Mouse (Mus musculus) hindbrain, embryonic 14.5 days (tissue): ENCODE results near the gene Paqr3. TPM values are rescaled to one million over a fixed set of nuclear protein-coding genes. Genes with fewer than 3 reads are reported as not detected.

Experiments
- ATAC-seq: fragments of 200-750 bp; cut with Nextera tagmentation; 2 replicates; pipeline ENCODE4 v1.8.0; 2017; ENCODE audit warnings: moderate number of reproducible peaks, mild to moderate bottlenecking, moderate TSS enrichment, moderate library complexity; ENCODE audit not compliant: low FRiP score
- DNase-seq: peaks from one replicate; pipeline ENCODE4 v3.0.0-alpha.2; 2015; ENCODE audit warnings: low spot score
- H3K27ac ChIP-seq: fragments of 300-500 bp; sonication (generic); 2 replicates; pipeline ENCODE4 v1.5.1; 2014; ENCODE audit warnings: mild to moderate bottlenecking, moderate library complexity
- H3K27me3 ChIP-seq: fragments of 300-500 bp; sonication (generic); 2 replicates; pipeline ENCODE4 v1.6.1; 2014; ENCODE audit warnings: mild to moderate bottlenecking, low read length, mixed read lengths; ENCODE audit not compliant: control insufficient read depth, insufficient read depth
- H3K36me3 ChIP-seq: fragments of 300-500 bp; sonication (generic); replicated peaks from 2 replicates; pipeline ENCODE4 v1.6.1; 2014; ENCODE audit not compliant: control insufficient read depth, insufficient read depth
- H3K4me1 ChIP-seq: fragments of 300-500 bp; sonication (generic); replicated peaks from 2 replicates; pipeline ENCODE4 v1.6.1; 2014; ENCODE audit warnings: antibody characterized with exemption, low read length, mixed read lengths; ENCODE audit not compliant: control insufficient read depth, insufficient read depth
- H3K4me2 ChIP-seq: fragments of 300-500 bp; sonication (generic); replicated peaks from 2 replicates; pipeline ENCODE4 v1.6.1; 2014; ENCODE audit warnings: mild to moderate bottlenecking, moderate library complexity
- H3K4me3 ChIP-seq: fragments of 300-500 bp; sonication (generic); replicated peaks from 2 replicates; pipeline ENCODE4 v1.5.1; 2014; ENCODE audit warnings: mild to moderate bottlenecking, low read length
- H3K9ac ChIP-seq: fragments of 300-500 bp; sonication (generic); 2 replicates; pipeline ENCODE4 v1.6.1; 2014
- H3K9me3 ChIP-seq: fragments of 300-500 bp; sonication (generic); 2 replicates; pipeline ENCODE4 v1.6.1; 2016; ENCODE audit warnings: low read length; ENCODE audit not compliant: control insufficient read depth
- WGBS: fragments of 180-500 bp; shearing (Covaris S2); extraction: QIAGEN DNeasy Blood & Tissue Kit; methylation state at CpG from one replicate; pipeline ENCODE4 v1.1.7; 2014; 5-methylcytosine and 5-hydroxymethylcytosine counted together
- polyA plus RNA-seq: library from polyadenylated mRNA; unstranded; fragments of >200 nt; fragmentation: Nextera tagmentation; extraction: Ambion mirVana; gene quantifications from 2 replicates; pipeline ENCODE4 v1.2.1, GENCODE M21; 2014

The Paqr3 gene
- polyA plus RNA-seq, 1 experiment from 2014 or later: 22.7 TPM

GRCm38 (mm10) chr5:97088231-97088630, 23.2 kb downstream of the Paqr3 start:
- Histone ChIP-seq H3K4me2 (no peak overlapping the region), H3K4me1 (no peaks in the 10 kb centered on the region), H3K4me3 (no peak overlapping the region), H3K9me3 (no peaks in the 10 kb centered on the region), H3K9ac (no peak overlapping the region), H3K27me3 (no peaks in the 10 kb centered on the region), H3K36me3 (peaks cover 48% of the 10 kb centered on the region), H3K27ac (no peak overlapping the region)
- 88% methylated on average over 6 of the region's 6 CpGs for WGBS
- ATAC-seq (no peak), DNase-seq (no peak)

GRCm38 (mm10) chr5:97087746-97088145, 23.6 kb downstream of the Paqr3 start:
- Histone ChIP-seq H3K27ac (no peak overlapping the region), H3K36me3 (peaks cover 48% of the 10 kb centered on the region), H3K9ac (no peak overlapping the region), H3K4me2 (no peak overlapping the region), H3K27me3 (no peaks in the 10 kb centered on the region), H3K9me3 (no peaks in the 10 kb centered on the region), H3K4me3 (no peak overlapping the region), H3K4me1 (no peaks in the 10 kb centered on the region)
- ATAC-seq (no peak), DNase-seq (no peak)
- WGBS: 97% methylated on average over 16 of the region's 16 CpGs

- Histone ChIP-seq H3K4me1 (no peaks in the 10 kb centered on the region), H3K9ac (no peak overlapping the region), H3K36me3 (peaks cover 42% of the 10 kb centered on the region), H3K4me3 (no peak overlapping the region), H3K9me3 (no peaks in the 10 kb centered on the region), H3K27me3 (no peaks in the 10 kb centered on the region), H3K4me2 (no peak overlapping the region), H3K27ac (no peak overlapping the region)
- DNase-seq (no peak), ATAC-seq (no peak)
- 91% methylated on average over 24 of the region's 24 CpGs for WGBS
Measured at GRCm38 (mm10) chr5:97087030-97087630, 24.3 kb downstream of the Paqr3 start.

- Histone ChIP-seq H3K36me3 (peaks cover 36% of the 10 kb centered on the region), H3K4me1 (no peaks in the 10 kb centered on the region), H3K27ac (no peak overlapping the region), H3K9me3 (no peaks in the 10 kb centered on the region), H3K4me2 (no peak overlapping the region), H3K27me3 (no peaks in the 10 kb centered on the region), H3K4me3 (no peak overlapping the region), H3K9ac (no peak overlapping the region)
- no peak for ATAC-seq
- DNase-seq: no peak
- WGBS: 94% methylated on average over 6 of the region's 6 CpGs
Measured at GRCm38 (mm10) chr5:97085071-97085470, 26.3 kb downstream of the Paqr3 start.

GRCm38 (mm10) chr5:97084541-97084940, 26.9 kb downstream of the Paqr3 start:
- H3K27ac ChIP-seq: no peak overlapping the region
- no peaks in the 10 kb centered on the region for H3K4me1 ChIP-seq
- no peaks in the 10 kb centered on the region for H3K9me3 ChIP-seq
- no peak for DNase-seq
- H3K4me3 ChIP-seq: no peak overlapping the region
- ATAC-seq: no peak
- no peak overlapping the region for H3K9ac ChIP-seq
- 87% methylated on average over 4 of the region's 4 CpGs for WGBS
- H3K36me3 ChIP-seq: peaks cover 36% of the 10 kb centered on the region
- H3K4me2 ChIP-seq: no peak overlapping the region
- H3K27me3 ChIP-seq: no peaks in the 10 kb centered on the region

GRCm38 (mm10) chr5:97083701-97084100, 27.7 kb downstream of the Paqr3 start:
- Histone ChIP-seq H3K27ac (no peak overlapping the region), H3K4me1 (no peaks in the 10 kb centered on the region), H3K36me3 (peaks cover 36% of the 10 kb centered on the region), H3K9ac (no peak overlapping the region), H3K4me3 (no peak overlapping the region), H3K27me3 (no peaks in the 10 kb centered on the region), H3K9me3 (no peaks in the 10 kb centered on the region), H3K4me2 (no peak overlapping the region)
- DNase-seq: no peak
- 89% methylated on average over 6 of the region's 6 CpGs for WGBS
- no peak for ATAC-seq

- WGBS: 72% methylated on average over 3 of the region's 3 CpGs
- DNase-seq: no peak
- ATAC-seq: no peak
Measured at GRCm38 (mm10) chr5:97081481-97081880, 29.9 kb downstream of the Paqr3 start.

GRCm38 (mm10) chr5:97078641-97079040, 32.8 kb downstream of the Paqr3 start:
- Histone ChIP-seq H3K27ac (no peak overlapping the region), H3K27me3 (no peaks in the 10 kb centered on the region), H3K36me3 (peaks cover 9% of the 10 kb centered on the region), H3K4me1 (no peaks in the 10 kb centered on the region), H3K9ac (no peak overlapping the region), H3K9me3 (no peaks in the 10 kb centered on the region), H3K4me2 (no peak overlapping the region), H3K4me3 (no peak overlapping the region)
- ATAC-seq (no peak), DNase-seq (no peak)
- 82% methylated on average over 5 of the region's 5 CpGs for WGBS

More at GRCm38 (mm10) chr5:97081481-97081880, 29.9 kb downstream of the Paqr3 start:
- Histone ChIP-seq H3K27ac (no peak overlapping the region), H3K4me3 (no peak overlapping the region), H3K4me1 (no peaks in the 10 kb centered on the region), H3K27me3 (no peaks in the 10 kb centered on the region), H3K36me3 (peaks cover 21% of the 10 kb centered on the region), H3K9me3 (no peaks in the 10 kb centered on the region), H3K4me2 (no peak overlapping the region), H3K9ac (no peak overlapping the region)

GRCm38 (mm10) chr5:97077676-97078075, 33.7 kb downstream of the Paqr3 start:
- no peak overlapping the region for H3K9ac ChIP-seq
- no peak for DNase-seq
- H3K27me3 ChIP-seq: no peaks in the 10 kb centered on the region
- no peak overlapping the region for H3K4me3 ChIP-seq
- H3K9me3 ChIP-seq: no peaks in the 10 kb centered on the region
- WGBS: 51% methylated on average over 7 of the region's 7 CpGs
- no peak for ATAC-seq
- no peak overlapping the region for H3K27ac ChIP-seq
- no peaks in the 10 kb centered on the region for H3K4me1 ChIP-seq
- no peak overlapping the region for H3K4me2 ChIP-seq
- H3K36me3 ChIP-seq: no peaks in the 10 kb centered on the region

- Histone ChIP-seq H3K4me2 (no peak overlapping the region), H3K4me3 (no peak overlapping the region), H3K27ac (no peak overlapping the region), H3K9me3 (no peaks in the 10 kb centered on the region), H3K9ac (no peak overlapping the region), H3K4me1 (no peaks in the 10 kb centered on the region), H3K27me3 (no peaks in the 10 kb centered on the region), H3K36me3 (no peaks in the 10 kb centered on the region)
- 97% methylated on average over 5 of the region's 5 CpGs for WGBS
- DNase-seq (no peak), ATAC-seq (no peak)
Measured at GRCm38 (mm10) chr5:97076167-97076566, 35.2 kb downstream of the Paqr3 start.
